Mouse (Mus musculus) layer of hippocampus, postnatal 36 days (tissue): ENCODE measurements at regions not wholly inside any gene's neighbourhood (a gene's known extent, or its start where the extent isn't known, plus 50 kb on each side); places are given as distances from the start of the nearest gene placed in this dataset.

Source experiments
- DNase-seq, 2 experiments: peaks; one replicate each; pipeline ENCODE4 v3.0.0; 2022

DNA sequence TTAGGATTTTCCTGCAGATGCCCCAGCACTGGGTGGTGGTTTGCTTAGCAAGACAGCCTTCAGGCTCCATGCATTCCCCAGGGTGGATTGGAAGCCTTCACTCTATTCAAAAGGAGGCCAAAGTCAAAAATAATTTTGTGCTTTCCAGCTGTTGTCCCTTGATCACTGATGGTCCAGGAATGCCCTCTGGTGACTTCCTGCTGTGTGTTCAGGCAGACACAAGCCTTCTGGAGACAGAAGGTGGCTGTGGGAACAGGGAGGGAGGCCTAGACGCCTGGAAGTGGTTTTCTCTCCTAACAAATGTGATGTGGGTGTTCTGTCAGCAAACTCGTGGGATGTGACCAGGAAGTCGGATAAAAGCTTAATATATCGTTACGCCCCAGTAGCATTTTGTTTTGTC, 81.3 kb downstream of the Atp6ap1l start:
- no peak for DNase-seq

DNA sequence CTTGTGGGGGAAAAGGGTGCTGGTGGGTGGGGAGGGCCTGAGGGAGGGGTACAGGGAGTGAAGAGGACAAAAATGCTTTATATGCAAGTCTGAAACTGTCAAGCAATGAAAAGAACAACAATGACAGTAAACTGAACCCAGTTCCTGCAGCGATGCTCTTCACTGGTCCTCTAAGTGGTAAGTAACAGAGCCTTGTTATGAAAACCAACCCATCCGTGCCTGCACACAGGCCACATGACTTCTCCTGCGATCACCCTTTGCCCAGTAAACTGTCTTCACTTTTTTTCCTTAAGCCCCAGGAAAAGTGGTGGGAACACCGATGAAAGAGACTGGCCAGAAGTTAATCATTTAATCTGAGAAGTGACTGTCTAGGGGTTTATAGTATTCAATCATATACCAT, 83.3 kb downstream of the Atp6ap1l start:
- no peak for DNase-seq

DNA sequence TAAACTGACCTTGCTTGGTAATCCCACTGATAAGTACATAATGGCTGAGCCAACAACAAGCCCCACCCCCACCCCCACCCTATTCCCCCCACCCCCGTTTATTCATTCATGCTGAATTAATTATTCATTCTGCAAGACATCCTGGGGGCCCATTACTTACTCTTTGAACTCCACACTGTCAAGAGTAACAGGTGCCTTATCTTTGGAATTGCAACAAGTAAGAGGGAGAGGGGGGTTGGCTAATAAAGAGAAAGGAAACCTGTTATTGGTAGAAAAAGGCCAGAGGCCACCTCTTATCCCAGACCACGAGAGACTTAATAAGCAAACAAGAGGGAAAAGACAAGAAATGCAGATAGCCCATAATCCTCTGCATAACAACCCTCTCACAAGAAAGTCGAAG, 84.7 kb downstream of the Atp6ap1l start:
- DNase-seq = no peak

GRCm38 (mm10) chr13:90819934-90820333, 85.2 kb downstream of the Atp6ap1l start:
- DNase-seq = peak in 1 of 2 experiments; percentile 7

DNA sequence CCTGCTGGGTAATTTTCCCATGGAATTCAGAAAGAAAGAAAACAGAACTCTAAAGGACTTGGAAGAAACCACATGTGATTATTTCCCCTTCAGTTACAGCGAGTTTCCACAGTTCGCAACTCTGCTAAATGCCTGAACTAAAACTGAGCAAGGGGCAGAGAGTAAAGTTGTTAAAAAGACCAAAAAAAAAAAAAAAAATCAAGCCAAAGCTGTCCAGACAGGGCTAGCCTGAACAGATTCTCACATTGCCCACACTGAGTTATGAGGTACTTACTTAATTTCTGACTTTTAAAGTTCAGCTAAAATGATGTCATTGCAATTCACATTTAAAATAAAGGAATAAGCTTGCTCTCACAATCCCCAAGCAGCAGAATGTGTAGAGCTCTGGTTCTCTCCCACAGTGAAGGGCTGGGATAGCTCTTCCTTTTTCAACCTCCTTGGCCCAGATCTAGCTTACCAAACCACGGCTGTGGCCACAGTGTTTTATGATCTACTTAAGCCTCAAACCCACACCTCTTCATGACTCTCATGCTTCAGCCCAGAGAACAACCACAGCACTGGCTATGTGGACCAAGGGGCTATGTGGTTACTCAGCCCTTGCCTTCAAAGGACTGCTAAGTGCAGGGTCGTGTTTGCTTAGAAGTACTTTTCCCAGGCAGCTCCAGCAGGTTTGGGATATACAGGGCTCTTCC, 90.8 kb downstream of the Atp6ap1l start:
- DNase-seq = no peak

- DNase-seq = no peak
Observed at GRCm38 (mm10) chr13:90810011-90810410, 95.1 kb downstream of the Atp6ap1l start.

GRCm38 (mm10) chr13:90799641-90800040, 105.5 kb downstream of the Atp6ap1l start:
- DNase-seq = no peak

DNA sequence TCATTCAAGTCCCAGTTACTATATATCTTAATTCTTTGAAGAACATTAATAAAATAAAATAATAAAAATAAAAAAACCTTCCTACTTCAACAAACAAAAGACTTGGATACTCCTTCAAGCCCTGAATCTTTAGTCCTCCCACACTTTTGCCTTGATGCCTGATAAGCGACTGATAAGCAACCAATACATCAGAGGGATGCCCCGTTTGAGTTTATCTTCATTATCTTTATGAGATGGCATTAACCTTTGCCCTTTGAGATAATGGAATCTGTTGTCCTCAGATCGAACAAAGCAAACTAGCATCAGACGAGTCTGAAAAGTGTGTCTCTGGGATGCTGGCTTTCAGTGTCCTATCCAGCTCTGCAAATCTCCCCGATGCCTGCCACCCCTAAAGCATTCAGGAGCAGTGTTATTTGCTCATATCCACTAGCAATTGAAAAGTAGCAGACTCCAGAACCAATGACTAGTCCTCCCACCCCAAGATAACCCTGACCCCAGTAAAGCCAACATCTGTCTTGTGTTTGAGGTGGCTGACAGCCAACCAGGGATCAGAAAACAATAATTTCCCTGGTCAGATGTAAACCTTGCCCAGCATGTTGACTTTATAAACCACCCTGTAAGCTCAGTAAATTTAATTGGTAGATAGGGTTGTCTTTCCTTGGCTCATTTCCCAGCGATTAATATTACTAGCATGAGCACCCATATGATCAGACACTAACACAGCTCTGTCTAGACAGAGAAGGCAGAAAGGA, 106.2 kb downstream of the Atp6ap1l start:
- DNase-seq = no peak

- no peak for DNase-seq
Observed at GRCm38 (mm10) chr13:90798381-90798780, 106.8 kb downstream of the Atp6ap1l start.

DNA sequence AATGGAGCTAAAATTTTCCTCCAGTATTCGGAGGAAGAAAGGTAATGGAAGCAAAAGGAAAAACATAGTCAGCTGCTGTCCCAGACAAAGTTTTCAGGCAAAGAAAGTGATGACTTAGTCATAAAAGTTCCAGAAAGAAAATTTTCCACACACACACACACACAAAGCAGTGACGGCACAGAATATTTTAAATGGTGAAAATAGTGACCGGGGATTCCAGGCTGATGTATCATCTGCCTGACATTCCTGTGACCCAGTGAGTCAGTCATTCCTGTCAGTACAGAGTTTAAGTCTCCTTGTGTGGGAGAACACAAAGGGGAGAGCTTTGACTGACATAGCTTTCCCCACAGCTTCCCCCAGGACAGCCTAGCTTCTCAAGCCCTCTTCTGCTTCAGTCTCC, 107.9 kb downstream of the Atp6ap1l start:
- no peak for DNase-seq

- no peak for DNase-seq
Observed at GRCm38 (mm10) chr13:90796809-90797208, 108.3 kb downstream of the Atp6ap1l start.

DNA sequence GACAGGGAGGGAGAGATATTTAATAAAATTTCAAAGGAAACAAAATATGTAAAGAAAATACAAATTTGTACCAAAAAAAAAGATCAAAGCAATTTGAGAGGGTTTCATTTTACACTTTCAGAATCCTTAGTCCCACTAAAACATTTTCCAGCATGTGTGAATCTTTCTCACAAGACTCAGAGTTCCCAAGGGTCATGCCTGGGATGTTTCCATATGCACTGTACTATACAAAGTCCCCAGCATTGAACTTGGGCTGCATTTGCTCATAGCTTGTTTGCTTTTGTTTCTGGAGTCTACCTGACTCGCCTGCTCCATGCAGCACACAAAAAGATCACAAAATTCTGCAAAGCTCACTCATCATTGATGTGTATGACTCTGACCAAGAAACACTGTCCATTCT, 122.7 kb downstream of the Atp6ap1l start:
- DNase-seq = no peak

DNA sequence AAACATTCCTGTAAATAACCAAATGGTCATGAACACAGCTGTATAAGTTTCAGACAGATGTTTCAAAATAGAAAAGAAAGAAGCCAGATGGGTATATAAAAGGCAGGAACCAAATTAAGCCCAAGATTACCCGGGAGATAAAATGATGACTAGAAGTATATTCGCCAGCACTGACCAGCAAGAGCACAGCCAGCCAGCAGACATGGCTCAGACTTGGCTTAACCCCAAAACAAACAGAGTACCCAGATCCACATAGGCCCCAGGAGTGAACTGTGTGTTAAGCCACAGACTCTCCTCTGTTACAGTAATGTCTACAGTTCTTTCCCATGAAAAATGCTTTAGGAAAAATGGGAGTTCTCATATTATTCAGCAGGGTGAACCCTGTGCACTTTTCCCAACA, 123.2 kb downstream of the Atp6ap1l start:
- no peak for DNase-seq

DNA sequence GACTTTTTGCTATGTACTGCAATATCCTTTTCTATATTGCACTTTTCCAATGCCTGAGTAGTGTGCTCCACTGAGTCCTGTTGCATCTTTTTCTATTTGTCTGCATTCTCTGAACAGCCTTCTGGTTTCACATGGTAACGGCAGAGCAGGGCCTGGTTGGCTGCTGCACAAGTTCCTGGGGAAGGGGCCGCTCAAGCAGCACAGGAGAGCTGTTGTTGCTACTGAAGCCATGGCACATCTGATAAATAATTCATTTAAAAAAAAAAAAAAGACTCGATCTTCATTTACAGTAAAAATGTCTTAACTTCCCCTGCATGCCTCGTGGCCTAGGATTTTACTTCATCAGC, 127.2 kb downstream of the Atp6ap1l start:
- no peak for DNase-seq

DNA sequence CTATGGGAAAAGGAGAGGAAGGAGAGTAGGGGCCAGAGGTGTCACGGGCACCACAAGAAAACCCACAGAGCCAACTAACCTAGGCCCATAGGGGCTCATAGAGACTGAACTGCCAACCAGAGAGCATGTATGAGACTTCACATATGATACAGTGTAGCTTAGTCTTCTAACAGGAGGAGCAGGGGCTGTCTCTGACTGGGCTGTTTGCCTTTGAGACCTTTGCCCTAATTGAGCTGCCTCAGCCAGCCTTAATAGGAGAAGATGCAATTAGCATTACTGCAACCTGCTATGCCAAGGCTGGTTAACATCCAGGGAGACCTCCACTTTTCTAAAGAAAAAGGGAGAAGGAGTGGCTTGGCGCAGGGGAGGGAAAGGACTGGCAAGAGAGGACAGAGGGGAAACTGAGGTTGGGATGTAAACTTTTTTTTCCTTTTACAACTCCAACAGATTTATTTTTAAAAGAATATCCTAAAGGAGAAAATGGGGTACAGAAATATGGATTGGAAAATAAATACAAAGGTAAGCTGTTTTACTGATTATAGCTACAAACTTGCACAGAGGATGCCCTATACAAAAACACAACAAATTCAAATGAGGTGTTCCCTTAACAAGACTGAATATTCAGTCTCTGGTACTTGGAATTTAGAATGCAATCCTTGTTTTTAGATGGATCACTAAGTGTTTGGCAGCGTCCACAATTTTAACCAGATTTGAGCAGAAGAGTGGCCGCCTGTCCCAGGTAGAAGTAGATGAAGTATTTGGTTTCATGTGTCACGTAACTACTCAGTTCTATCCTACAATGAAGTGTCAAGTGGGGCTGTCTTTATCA, 127.8 kb downstream of the Atp6ap1l start:
- DNase-seq = no peak

- no peak for DNase-seq
Observed at GRCm38 (mm10) chr13:90762154-90762553, 143.0 kb downstream of the Atp6ap1l start.

GRCm38 (mm10) chr13:90760516-90761050, 144.6 kb downstream of the Atp6ap1l start:
- no peak for DNase-seq

- no peak for DNase-seq
Observed at GRCm38 (mm10) chr13:90754451-90754850, 150.7 kb downstream of the Atp6ap1l start.

DNA sequence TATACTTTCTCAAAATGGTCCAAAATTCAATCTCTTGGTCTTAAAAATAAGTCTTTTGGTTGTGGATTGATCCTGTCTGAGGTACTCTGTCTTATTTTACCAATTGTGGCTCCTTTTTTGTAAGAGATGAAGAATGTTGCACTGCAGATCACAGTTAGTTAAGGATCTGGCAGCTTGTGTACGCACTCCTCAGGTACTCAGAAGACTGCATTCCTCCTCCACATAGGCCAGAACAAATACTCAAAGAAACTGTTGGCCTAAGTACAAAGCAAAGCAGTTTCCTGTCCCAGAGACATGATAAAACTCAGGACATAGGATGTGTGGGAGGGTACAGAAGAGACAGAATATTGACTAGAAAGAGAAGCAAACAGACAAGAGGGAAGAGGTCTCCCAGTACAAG, 155.4 kb downstream of the Atp6ap1l start:
- DNase-seq = no peak

DNA sequence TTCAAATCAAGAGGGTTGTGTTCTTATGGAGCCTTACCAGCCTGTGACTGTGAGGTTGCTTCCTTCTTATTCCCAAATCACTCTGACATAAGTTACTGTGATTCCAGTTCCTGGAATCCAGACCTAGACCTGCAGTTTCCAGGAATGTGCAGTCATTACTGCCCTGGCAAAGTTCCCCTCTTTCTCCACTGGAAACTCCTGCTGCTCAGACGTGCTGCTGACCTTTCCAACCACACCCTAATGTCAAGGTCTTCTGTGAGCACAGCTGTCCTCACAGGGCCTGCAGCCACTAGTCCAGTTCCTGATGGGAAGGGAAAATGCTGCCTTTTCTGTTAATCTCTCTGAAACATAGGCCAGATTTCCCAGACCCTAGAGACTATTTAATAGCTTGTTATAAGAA, 160.1 kb downstream of the Atp6ap1l start:
- DNase-seq = no peak

DNA sequence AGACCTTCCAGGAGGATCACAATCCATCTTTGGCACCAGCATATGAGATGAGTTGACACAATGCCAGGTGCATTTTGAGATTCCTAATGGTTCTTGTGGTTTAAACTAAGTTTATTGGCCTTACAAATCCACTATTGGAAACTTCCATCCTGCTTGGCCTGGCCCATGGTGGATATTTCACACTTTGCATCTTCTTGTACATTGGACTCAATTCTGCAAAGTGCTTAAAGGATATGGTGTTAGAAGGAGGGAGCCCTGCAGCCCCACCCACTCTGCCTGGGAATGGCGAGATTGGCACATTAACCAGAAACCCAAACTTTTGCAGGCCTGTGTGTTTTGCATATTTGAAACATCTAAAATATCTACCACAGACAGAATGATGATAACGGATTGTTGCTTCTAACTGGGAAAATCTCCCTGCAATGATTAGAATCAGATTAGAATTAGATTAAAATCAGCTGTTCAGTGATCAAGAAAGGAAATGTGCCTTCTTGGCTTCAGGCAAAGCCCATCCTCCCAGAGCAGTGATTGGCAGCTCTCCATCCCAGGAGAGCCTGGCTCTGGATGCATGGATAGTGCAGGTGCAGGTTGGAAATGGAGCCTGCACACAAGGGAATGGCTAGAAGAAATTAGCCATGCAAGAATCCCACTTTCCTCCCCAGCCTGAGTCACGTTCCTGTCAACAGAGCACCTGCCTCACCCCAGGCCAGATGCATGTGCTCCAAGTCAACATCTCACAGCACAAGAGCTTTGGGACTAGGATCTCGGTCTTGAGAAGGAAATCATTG, 162.3 kb downstream of the Atp6ap1l start:
- DNase-seq = no peak

DNA sequence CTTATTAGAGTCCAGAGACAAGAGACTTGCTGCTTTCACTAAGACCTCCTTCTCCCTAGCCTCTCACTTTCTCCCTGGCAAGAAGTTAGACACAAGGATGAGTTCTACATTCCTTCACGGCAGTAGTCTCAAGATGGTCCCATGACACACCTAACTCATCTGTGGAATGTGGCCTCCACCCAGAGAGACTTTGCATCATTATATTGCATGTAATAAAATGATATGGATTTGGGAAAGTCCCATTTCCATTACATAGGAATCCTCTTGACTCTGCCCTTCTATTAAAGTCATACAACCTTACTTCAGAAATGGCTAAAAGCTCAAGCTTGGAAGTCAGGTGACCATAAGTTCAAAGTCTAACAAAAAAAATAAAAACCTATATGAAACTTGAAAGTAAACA, 165.4 kb downstream of the Atp6ap1l start:
- DNase-seq = no peak
